ENCODE assay signal across 24 mouse cellular contexts in the genomic region with DNA sequence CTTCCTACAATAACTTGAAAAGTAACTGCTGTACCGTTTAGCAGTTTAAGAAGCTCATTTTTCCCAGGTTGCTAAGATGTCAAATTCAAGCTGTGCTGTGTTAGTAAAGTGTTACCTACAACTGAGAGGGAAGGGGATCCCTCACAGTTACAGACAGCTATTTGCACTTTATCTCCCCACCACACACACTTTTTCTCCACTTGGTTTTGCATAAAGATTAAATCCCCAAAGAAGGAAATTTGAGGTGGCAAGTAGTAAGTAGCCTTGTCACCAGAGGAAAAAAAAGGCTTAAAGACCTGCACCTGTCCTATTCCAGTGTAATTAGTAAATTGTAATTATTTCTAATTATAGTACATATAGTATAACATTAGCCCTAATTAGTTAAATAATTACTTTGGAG. TPM values are rescaled to one million over a fixed set of nuclear protein-coding genes. Genes with fewer than 3 reads are reported as not detected.
DNase-seq lines count a peak whose midpoint lies in the region; ATAC-seq and TF ChIP-seq lines count a peak whose summit lies in the region.
"Had no signal": no experiment of that assay in that cellular context is flagged by ENCODE, and none has a peak within 500 bp of the region (broad histone marks: within the 10 kb centered on the region; RNA-seq: fewer than 3 reads in every experiment).

No protein-coding gene starts in this region.

- 23% methylated on average over 1 of the region's 1 CpGs for WGBS in embryonic facial prominence, embryonic 14.5 days
- 75% methylated on average over 1 of the region's 1 CpGs for WGBS in embryonic facial prominence, embryonic 10.5 days
- WGBS in lung, embryonic 14.5 days, result 37% methylated on average over 1 of the region's 1 CpGs
- WGBS in stomach, embryonic 14.5 days, result 13% methylated on average over 1 of the region's 1 CpGs

- H3K9ac ChIP-seq in embryonic facial prominence, embryonic 14.5 days (ENCODE audit: low read depth, low read length), result no peak overlapping the region
- no peak overlapping the region for H3K9ac ChIP-seq in lung, embryonic 14.5 days
- no peak overlapping the region for H3K9ac ChIP-seq in MEL (ENCODE audit: control insufficient read depth, low read depth, low read length, poor library complexity, severe bottlenecking)
- no peak overlapping the region for H3K9ac ChIP-seq in stomach, embryonic 14.5 days (replicated peaks; ENCODE audit: low read depth, low read length)
- H3K9ac ChIP-seq: embryonic facial prominence, embryonic 12.5 days; forebrain, embryonic 12.5 days; heart, embryonic 15.5 days had no signal

- 0 out of 2 replicates have a peak overlapping the region, but pooled peaks have one; percentile 24 for H3K27ac ChIP-seq in embryonic facial prominence, embryonic 14.5 days (replicated peaks; ENCODE audit: low read depth, low read length)
- no peak overlapping the region for H3K27ac ChIP-seq in embryonic facial prominence, embryonic 10.5 days (replicated peaks)
- H3K27ac ChIP-seq in lung, embryonic 14.5 days (ENCODE audit: low read depth), result peak overlapping the region; percentile 84
- H3K27ac ChIP-seq in MEL (ENCODE audit: control insufficient read depth, low read depth, low read length), result no peak overlapping the region
- peak overlapping the region; percentile 66; the same call in 1 of the 2 replicates for H3K27ac ChIP-seq in stomach, embryonic 14.5 days (ENCODE audit: low read length)
- H3K27ac ChIP-seq: embryonic facial prominence, embryonic 12.5 days; forebrain, embryonic 12.5 days; heart, adult 2 months; heart, embryonic 15.5 days had no signal

- no peak overlapping the region for H3K4me2 ChIP-seq in embryonic facial prominence, embryonic 14.5 days (ENCODE audit: low read depth, low read length)
- H3K4me2 ChIP-seq in lung, embryonic 14.5 days, result no peak overlapping the region
- H3K4me2 ChIP-seq in stomach, embryonic 14.5 days (replicated peaks; ENCODE audit: low read depth, low read length), result no peak overlapping the region
- H3K4me2 ChIP-seq: embryonic facial prominence, embryonic 12.5 days; forebrain, embryonic 12.5 days; heart, embryonic 11.5 days; heart, embryonic 15.5 days had no signal

- no peak for TF ChIP-seq POLR2A in MEL (IDR thresholded peaks at IDR 0.05; ENCODE audit: control insufficient read depth in 1 of 2, insufficient read depth in 1 of 2, low read depth in 1 of 2, low read length in 2 of 2, poor library complexity in 1 of 2)

- no peak for DNase-seq in embryonic facial prominence, embryonic 14.5 days (ENCODE audit: low spot score)
- no peak for DNase-seq in embryonic facial prominence, embryonic 10.5 days (ENCODE audit: low spot score)
- DNase-seq in lung, embryonic 14.5 days, result no peak
- DNase-seq in lung, postnatal 36 days, result no peak
- DNase-seq in MEL (ENCODE audit: low read depth, low spot score), result peak; percentile 64
- DNase-seq in right cerebral cortex, adult 18-20 months, result no peak
- no peak for DNase-seq in heart, postnatal 10 days
- DNase-seq: adrenal gland, postnatal 10 days; B cell, adult 2 months; cerebellum, adult 11 months; cerebellum, adult 8-10 months; cerebellum, postnatal 14 days; embryo, embryonic 11 days; gastrocnemius, postnatal 14 days; heart, adult 2 months; heart, postnatal 36 days had no signal

- H3K36me3 ChIP-seq in embryonic facial prominence, embryonic 14.5 days (ENCODE audit: control insufficient read depth, insufficient read depth, low read length), result no peaks in the 10 kb centered on the region
- H3K36me3 ChIP-seq in embryonic facial prominence, embryonic 10.5 days (replicated peaks), result no peaks in the 10 kb centered on the region
- H3K36me3 ChIP-seq in lung, embryonic 14.5 days (ENCODE audit: insufficient read depth), result no peaks in the 10 kb centered on the region
- H3K36me3 ChIP-seq in MEL (ENCODE audit: control insufficient read depth in 1 of 2, insufficient read depth in 2 of 2, low read length in 2 of 2), result peaks cover 0 to 30% of the 10 kb centered on the region in 2 experiments; a peak in 2 of 4 replicates
- H3K36me3 ChIP-seq in stomach, embryonic 14.5 days (ENCODE audit: control insufficient read depth, insufficient read depth, low read length), result no peaks in the 10 kb centered on the region
- H3K36me3 ChIP-seq: embryonic facial prominence, embryonic 12.5 days; forebrain, embryonic 12.5 days; heart, embryonic 15.5 days had no signal

- no peaks in the 10 kb centered on the region for H3K4me1 ChIP-seq in embryonic facial prominence, embryonic 14.5 days (ENCODE audit: control insufficient read depth, insufficient read depth, low read length)
- H3K4me1 ChIP-seq in embryonic facial prominence, embryonic 10.5 days, result peaks cover 11% of the 10 kb centered on the region
- peaks cover 5% of the 10 kb centered on the region; the same call in 1 of the 2 replicates for H3K4me1 ChIP-seq in lung, embryonic 14.5 days (ENCODE audit: insufficient read depth)
- H3K4me1 ChIP-seq in MEL (ENCODE audit: control insufficient read depth in 1 of 2, insufficient read depth in 2 of 2, low read length in 2 of 2), result peaks cover 17 to 26% of the 10 kb centered on the region in 2 experiments
- peaks cover 5% of the 10 kb centered on the region; the same call in 1 of the 2 replicates for H3K4me1 ChIP-seq in stomach, embryonic 14.5 days (ENCODE audit: control insufficient read depth, insufficient read depth, low read length)

- H3K27me3 ChIP-seq in embryonic facial prominence, embryonic 14.5 days (replicated peaks; ENCODE audit: control insufficient read depth, insufficient read depth, low read length), result no peaks in the 10 kb centered on the region
- no peaks in the 10 kb centered on the region for H3K27me3 ChIP-seq in embryonic facial prominence, embryonic 10.5 days (replicated peaks; ENCODE audit: low read depth, poor library complexity, severe bottlenecking)
- no peaks in the 10 kb centered on the region for H3K27me3 ChIP-seq in lung, embryonic 14.5 days (ENCODE audit: insufficient read depth, low read length)
- H3K27me3 ChIP-seq in MEL (ENCODE audit: control insufficient read depth in 1 of 2, insufficient read depth in 2 of 2, low read length in 2 of 2), result no peaks in the 10 kb centered on the region
- no peaks in the 10 kb centered on the region for H3K27me3 ChIP-seq in stomach, embryonic 14.5 days (ENCODE audit: control insufficient read depth, insufficient read depth, low read length)
- H3K27me3 ChIP-seq: embryonic facial prominence, embryonic 12.5 days; forebrain, embryonic 12.5 days; heart, embryonic 15.5 days had no signal

- H3K79me2 ChIP-seq in MEL (ENCODE audit: control insufficient read depth, insufficient read depth, low read length, poor library complexity), result no peaks in the 10 kb centered on the region

- no peak for TF ChIP-seq RAD21 in MEL (IDR thresholded peaks at IDR 0.05; ENCODE audit: low read depth, low read length)

- H3K4me3 ChIP-seq in embryonic facial prominence, embryonic 14.5 days (ENCODE audit: low read depth, low read length), result no peak overlapping the region
- no peak overlapping the region for H3K4me3 ChIP-seq in embryonic facial prominence, embryonic 10.5 days
- no peak overlapping the region for H3K4me3 ChIP-seq in lung, embryonic 14.5 days (ENCODE audit: low read depth, low read length)
- H3K4me3 ChIP-seq in MEL (ENCODE audit: control insufficient read depth in 1 of 2, insufficient read depth in 1 of 2, low read depth in 2 of 2, low read length in 2 of 2), result no peak overlapping the region
- no peak overlapping the region for H3K4me3 ChIP-seq in stomach, embryonic 14.5 days (ENCODE audit: low read depth, low read length)
- H3K4me3 ChIP-seq: embryonic facial prominence, embryonic 12.5 days; forebrain, embryonic 12.5 days; heart, adult 2 months; heart, embryonic 15.5 days had no signal

- H3K9me3 ChIP-seq in embryonic facial prominence, embryonic 14.5 days (ENCODE audit: control insufficient read depth, low read length), result no peaks in the 10 kb centered on the region
- H3K9me3 ChIP-seq in embryonic facial prominence, embryonic 10.5 days, result no peaks in the 10 kb centered on the region
- no peaks in the 10 kb centered on the region for H3K9me3 ChIP-seq in lung, embryonic 14.5 days (ENCODE audit: low read depth, low read length)
- H3K9me3 ChIP-seq in MEL (replicated peaks; ENCODE audit: insufficient read depth, low read length), result no peaks in the 10 kb centered on the region
- H3K9me3 ChIP-seq in stomach, embryonic 14.5 days (ENCODE audit: control insufficient read depth, low read depth, low read length), result no peaks in the 10 kb centered on the region
- H3K9me3 ChIP-seq: embryonic facial prominence, embryonic 12.5 days; forebrain, embryonic 12.5 days; G1E; heart, embryonic 15.5 days had no signal

- peak; percentile 68 to 69 for TF ChIP-seq EP300 in MEL (IDR thresholded peaks at IDR 0.05; ENCODE audit: low read depth in 1 of 2, low read length in 2 of 2)

- no peak for TF ChIP-seq CTCF in lung, embryonic 14.5 days (IDR thresholded peaks at IDR 0.05; ENCODE audit: low read depth)
- no peak for TF ChIP-seq CTCF in MEL (IDR thresholded peaks at IDR 0.05 in 2 of 3, conservative IDR thresholded peaks at IDR 0.05 in 1 of 3; ENCODE audit: control insufficient read depth in 1 of 3, insufficient read depth in 1 of 3, low read depth in 2 of 3, low read length in 3 of 3, poor library complexity in 1 of 3, severe bottlenecking in 1 of 3)

- ATAC-seq in embryonic facial prominence, embryonic 14.5 days (ENCODE audit: low read depth), result no peak
- no peak for ATAC-seq in lung, embryonic 14.5 days (ENCODE audit: insufficient read depth)
- no peak for ATAC-seq in stomach, embryonic 14.5 days (ENCODE audit: insufficient number of reproducible peaks, insufficient read depth, low FRiP score, low read depth)
- ATAC-seq: CD4-positive, CD25-positive, alpha-beta regulatory T cell, adult 4 months; forebrain, embryonic 16.5 days had no signal

- intact Hi-C loops in heart, postnatal 10 days (cut with DNase I), result no loop called here

RNA-seq across cellular contexts. Expression of a gene that starts 19.5 kb away (rescaled TPM):
- 23.8 and 24.9 TPM in 2 replicates for polyA plus RNA-seq in embryonic facial prominence, embryonic 14.5 days (2014; fragmentation: Nextera tagmentation; extraction: Ambion mirVana)
- polyA plus RNA-seq in embryonic facial prominence, embryonic 10.5 days (2016; fragmentation: Nextera tagmentation; extraction: Ambion mirVana), result 30.8 and 32.0 TPM in 2 replicates
- polyA plus RNA-seq in lung, embryonic 14.5 days (2014; fragmentation: Nextera tagmentation; extraction: Ambion mirVana), result 33.2 and 40.0 TPM in 2 replicates
- 31.2 and 39.5 TPM in 2 replicates for total RNA-seq in MEL (2012; rRNA removed)
- 10 to 100 TPM in 1 of 2 experiments, not detected in 1; 33.0 TPM for polyA plus RNA-seq in MEL (2012; ENCODE audit: insufficient read depth in 1 of 2, insufficient read length in 2 of 2, low read depth in 1 of 2, low replicate concordance in 2 of 2, missing spikeins in 1 of 2)
- 28.3 and 29.2 TPM in 2 replicates for polyA plus RNA-seq in stomach, embryonic 14.5 days (2014; fragmentation: Nextera tagmentation; extraction: Ambion mirVana)
- 10 to 100 TPM in 1 of 2 experiments, 1 to 10 TPM in 1; 9.6 to 10.7 TPM for total RNA-seq in heart, postnatal 10 days (2021)

RNA-seq across cellular contexts. Expression of a gene that starts 48.8 kb away (rescaled TPM):
- polyA plus RNA-seq in embryonic facial prominence, embryonic 14.5 days (2014; fragmentation: Nextera tagmentation; extraction: Ambion mirVana), result 99.5 and 111 TPM in 2 replicates
- 215 and 230 TPM in 2 replicates for polyA plus RNA-seq in embryonic facial prominence, embryonic 10.5 days (2016; fragmentation: Nextera tagmentation; extraction: Ambion mirVana)
- 164 and 168 TPM in 2 replicates for polyA plus RNA-seq in lung, embryonic 14.5 days (2014; fragmentation: Nextera tagmentation; extraction: Ambion mirVana)
- total RNA-seq in MEL (2012; rRNA removed), result 290 and 320 TPM in 2 replicates
- 100 to 1,000 TPM; 304 to 365 TPM for polyA plus RNA-seq in MEL (2012; ENCODE audit: insufficient read depth in 1 of 2, insufficient read length in 2 of 2, low read depth in 1 of 2, low replicate concordance in 2 of 2, missing spikeins in 1 of 2)
- 162 and 164 TPM in 2 replicates for polyA plus RNA-seq in stomach, embryonic 14.5 days (2014; fragmentation: Nextera tagmentation; extraction: Ambion mirVana)
- total RNA-seq in heart, postnatal 10 days (2021), result 10 to 100 TPM; 81.1 to 86.2 TPM

Comparison
In these comparisons a context has a peak if more than half of its experiments do, and no peak if none do; other contexts are left out.
1. H3K27ac ChIP-seq: peak in embryonic facial prominence, embryonic 14.5 days (single experiment), lung, embryonic 14.5 days (single experiment) and stomach, embryonic 14.5 days (single experiment); none in embryonic facial prominence, embryonic 10.5 days (single experiment) and MEL (single experiment).